Mouse (Mus musculus) spleen, adult 2 months (tissue): ENCODE measurements around the gene Smoc1. TPM values are rescaled to one million over a fixed set of nuclear protein-coding genes. Genes with fewer than 3 reads are reported as not detected.

Source experiments
- DNase-seq, 2 experiments: peaks; one replicate each; pipeline versions ENCODE4 v3.0.0 to v3.0.0-alpha.2; 2012 to 2021; ENCODE audit warnings: low spot score in 2 of 2, low read depth in 1 of 2
- H3K27ac ChIP-seq: fragments of 200-500 bp; 2 replicates; pipeline ENCODE4 v1.5.1; 2012; ENCODE audit warnings: low read length, inconsistent platforms; ENCODE audit not compliant: insufficient read depth
- H3K27me3 ChIP-seq: fragments of 200-500 bp; 2 replicates; pipeline ENCODE4 v1.6.1; 2012; ENCODE audit warnings: mild to moderate bottlenecking, moderate library complexity, low read length, inconsistent platforms; ENCODE audit not compliant: control insufficient read depth, insufficient read depth
- H3K36me3 ChIP-seq: fragments of 200-500 bp; 2 replicates; pipeline ENCODE4 v1.6.1; 2012; ENCODE audit warnings: mild to moderate bottlenecking, low read length, inconsistent platforms; ENCODE audit not compliant: control insufficient read depth, insufficient read depth
- H3K4me1 ChIP-seq: fragments of 200-500 bp; 2 replicates; pipeline ENCODE4 v1.6.1; 2011; ENCODE audit warnings: inconsistent platforms; ENCODE audit not compliant: control insufficient read depth, insufficient read depth, insufficient read length
- H3K4me3 ChIP-seq: fragments of 200-500 bp; 2 replicates; pipeline ENCODE4 v1.5.1; 2011; ENCODE audit warnings: mild to moderate bottlenecking, inconsistent platforms; ENCODE audit not compliant: insufficient read depth, insufficient read length; ENCODE audit errors: extremely low read depth
- CTCF ChIP-seq: fragments of 200-500 bp; IDR thresholded peaks from 2 replicates; pipeline ENCODE4 v1.5.1; 2011; ENCODE audit warnings: mild to moderate bottlenecking, inconsistent platforms; ENCODE audit not compliant: insufficient read depth, insufficient read length, insufficient replicate concordance; ENCODE audit errors: extremely low read depth
- POLR2A ChIP-seq: fragments of 200-500 bp; IDR thresholded peaks from 2 replicates; pipeline ENCODE4 v1.6.1; 2011; ENCODE audit warnings: low read depth, low read length, inconsistent platforms
- WGBS: fragments of 180-500 bp; shearing (Covaris S2); methylation state at CpG from one replicate; pipeline ENCODE4 v1.1.7; 2018; 5-methylcytosine and 5-hydroxymethylcytosine counted together
- polyA plus RNA-seq: library from polyadenylated mRNA; depleted of rRNA; stranded (reverse); fragments of >200 nt; gene quantifications from 2 replicates; pipeline ENCODE4 v1.2.3, GENCODE M21; 2012

Smoc1 gene
- polyA plus RNA-seq, 1 experiment: 0.51 TPM

- DNase-seq: no peak
- no peak overlapping the region for H3K27ac ChIP-seq
- WGBS: 70% methylated on average over 7 of the region's 7 CpGs
- no peaks in the 10 kb centered on the region for H3K36me3 ChIP-seq
- TF ChIP-seq CTCF (no peak), POLR2A (no peak)
- H3K27me3 ChIP-seq: no peaks in the 10 kb centered on the region
- no peak overlapping the region for H3K4me3 ChIP-seq
- no peaks in the 10 kb centered on the region for H3K4me1 ChIP-seq
These were observed 75.1 kb downstream of the Smoc1 start for GRCm38 (mm10) chr12:81101691-81102090.

- H3K27ac ChIP-seq: no peak overlapping the region
- DNase-seq: no peak
- no peaks in the 10 kb centered on the region for H3K4me1 ChIP-seq
- no peaks in the 10 kb centered on the region for H3K27me3 ChIP-seq
- no peak overlapping the region for H3K4me3 ChIP-seq
- H3K36me3 ChIP-seq: no peaks in the 10 kb centered on the region
- TF ChIP-seq CTCF: no peak
- TF ChIP-seq POLR2A: no peak
- WGBS: 92% methylated on average over 14 of the region's 14 CpGs
These were observed 77.9 kb downstream of the Smoc1 start for GRCm38 (mm10) chr12:81104546-81104945.

DNA sequence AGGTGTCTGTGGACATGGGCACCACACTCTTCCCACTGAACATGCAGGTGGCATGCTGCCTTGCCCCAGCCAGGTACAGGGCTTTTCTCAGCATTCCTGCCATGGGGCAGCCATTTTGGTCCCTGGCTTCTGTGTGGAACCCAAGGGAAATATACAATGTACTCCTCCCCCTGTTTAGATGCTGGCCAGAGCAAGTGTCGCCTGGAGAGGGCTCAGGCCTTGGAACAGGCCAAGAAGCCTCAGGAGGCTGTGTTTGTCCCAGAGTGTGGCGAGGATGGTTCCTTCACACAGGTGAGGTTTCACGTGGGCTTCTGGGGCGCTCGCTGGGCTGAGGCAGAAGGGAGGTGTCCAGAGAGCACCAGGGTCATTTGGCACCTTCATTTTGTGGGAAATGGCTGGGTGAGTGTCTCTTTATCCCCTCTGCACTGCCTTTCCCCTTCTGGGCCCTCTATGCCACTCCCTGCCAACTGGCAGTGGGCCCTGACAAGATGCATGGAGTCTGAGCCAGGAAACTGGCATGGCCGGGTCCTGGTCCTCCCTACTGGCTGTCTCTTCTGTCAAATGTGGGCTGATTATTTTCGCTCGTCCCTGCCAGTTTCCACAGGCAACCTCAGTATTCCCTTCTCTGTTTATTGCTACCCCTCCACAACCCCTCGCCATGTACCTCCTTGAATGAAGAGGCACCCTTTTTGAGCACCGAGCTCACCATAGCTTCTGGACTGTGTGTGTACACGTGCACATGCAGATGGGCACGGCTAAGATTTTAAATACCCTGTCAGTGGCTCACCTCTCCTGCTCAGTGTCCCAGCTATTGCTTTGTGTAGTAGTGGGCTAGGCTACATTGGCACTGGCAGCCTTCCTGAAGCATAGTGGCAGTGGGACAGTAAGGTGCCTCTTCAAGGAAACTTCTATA lies 79.4 kb downstream of the Smoc1 start:
- H3K27me3 ChIP-seq: no peaks in the 10 kb centered on the region
- H3K4me1 ChIP-seq: no peaks in the 10 kb centered on the region
- DNase-seq: no peak
- TF ChIP-seq POLR2A: no peak
- TF ChIP-seq CTCF: no peak
- no peak overlapping the region for H3K4me3 ChIP-seq
- 91% methylated on average over 12 of the region's 12 CpGs for WGBS
- no peaks in the 10 kb centered on the region for H3K36me3 ChIP-seq
- H3K27ac ChIP-seq: no peak overlapping the region

GRCm38 (mm10) chr12:81107278-81108100 lies 80.9 kb downstream of the Smoc1 start:
- Histone ChIP-seq H3K36me3 (no peaks in the 10 kb centered on the region), H3K27ac (no peak overlapping the region), H3K27me3 (no peaks in the 10 kb centered on the region), H3K4me3 (no peak overlapping the region), H3K4me1 (no peaks in the 10 kb centered on the region)
- no peak for DNase-seq
- no peak for TF ChIP-seq POLR2A
- TF ChIP-seq CTCF: no peak
- WGBS: 85% methylated on average over 14 of the region's 14 CpGs

- Histone ChIP-seq H3K36me3 (no peaks in the 10 kb centered on the region), H3K27me3 (no peaks in the 10 kb centered on the region), H3K27ac (no peak overlapping the region), H3K4me3 (no peak overlapping the region), H3K4me1 (no peaks in the 10 kb centered on the region)
- TF ChIP-seq CTCF: no peak
- TF ChIP-seq POLR2A: no peak
- no peak for DNase-seq
- 78% methylated on average over 7 of the region's 7 CpGs for WGBS
These were observed 82.0 kb downstream of the Smoc1 start for GRCm38 (mm10) chr12:81108600-81109011.

GRCm38 (mm10) chr12:81110006-81110405 lies 83.4 kb downstream of the Smoc1 start:
- Histone ChIP-seq H3K36me3 (no peaks in the 10 kb centered on the region), H3K27ac (no peak overlapping the region), H3K4me3 (no peak overlapping the region), H3K4me1 (no peaks in the 10 kb centered on the region), H3K27me3 (no peaks in the 10 kb centered on the region)
- DNase-seq: no peak
- TF ChIP-seq CTCF: no peak
- TF ChIP-seq POLR2A: no peak
- WGBS: 93% methylated on average over 3 of the region's 3 CpGs
